Mouse (Mus musculus) liver, adult (tissue): ENCODE measurements around the gene Hint3.

Experiments
- GATA4 ChIP-seq: IDR thresholded peaks from 2 replicates; pipeline ENCODE4 v1.6.1; 2014; ENCODE audit warnings: mild to moderate bottlenecking, low read length; ENCODE audit not compliant: insufficient replicate concordance

Hint3 gene

GRCm38 (mm10) chr10:30609614-30610013 lies 19.8 kb downstream of the Hint3 start:
- TF ChIP-seq GATA4, result no peak

- no peak for TF ChIP-seq GATA4
These were observed 21.3 kb downstream of the Hint3 start for GRCm38 (mm10) chr10:30608109-30608508.

- TF ChIP-seq GATA4, result peak; percentile 68; the same call in 1 of the 2 replicates
These were observed 28.9 kb downstream of the Hint3 start, which contains the start of gene Trmt11 for GRCm38 (mm10) chr10:30600542-30600966. Trmt11 (minus strand) TSS chr10:30600749.

GRCm38 (mm10) chr10:30600094-30600534 lies 29.3 kb downstream of the Hint3 start:
- TF ChIP-seq GATA4, result no peak

GRCm38 (mm10) chr10:30587037-30587436 lies 42.4 kb downstream of the Hint3 start:
- no peak for TF ChIP-seq GATA4

GRCm38 (mm10) chr10:30585691-30586090 lies 43.7 kb downstream of the Hint3 start:
- TF ChIP-seq GATA4, result no peak

GRCm38 (mm10) chr10:30577670-30578280 lies 51.7 kb downstream of the Hint3 start:
- no peak for TF ChIP-seq GATA4

- no peak for TF ChIP-seq GATA4
These were observed 63.1 kb downstream of the Hint3 start for GRCm38 (mm10) chr10:30566364-30566763.

- no peak for TF ChIP-seq GATA4
These were observed 64.8 kb downstream of the Hint3 start for GRCm38 (mm10) chr10:30564651-30565050.
